Mouse (Mus musculus) lung, embryonic 16.5 days (tissue): ENCODE data around the gene Kif2a. TPM values are rescaled to one million over a fixed set of nuclear protein-coding genes. Genes with fewer than 3 reads are reported as not detected.

ENCODE experiments used
- ATAC-seq: fragments of 200-750 bp; cut with Nextera tagmentation; 2 replicates; pipeline ENCODE4 v1.8.0; 2017; ENCODE audit warnings: low read depth, mild to moderate bottlenecking, moderate library complexity
- H3K27ac ChIP-seq: fragments of 300-500 bp; sonication (generic); 2 replicates; pipeline ENCODE4 v1.5.1; 2014; ENCODE audit warnings: mild to moderate bottlenecking, control low read depth, low read length
- H3K27me3 ChIP-seq: fragments of 300-500 bp; sonication (generic); 2 replicates; pipeline ENCODE4 v1.6.1; 2014; ENCODE audit warnings: low read depth, low read length, mixed read lengths; ENCODE audit not compliant: control insufficient read depth, insufficient read depth
- H3K36me3 ChIP-seq: fragments of 300-500 bp; sonication (generic); 2 replicates; pipeline ENCODE4 v1.6.1; 2014; ENCODE audit warnings: low read length; ENCODE audit not compliant: control insufficient read depth, insufficient read depth
- H3K4me1 ChIP-seq: fragments of 300-500 bp; sonication (generic); replicated peaks from 2 replicates; pipeline ENCODE4 v1.6.1; 2014; ENCODE audit warnings: low read length, mixed read lengths; ENCODE audit not compliant: control insufficient read depth, insufficient read depth
- H3K4me2 ChIP-seq: fragments of 300-500 bp; sonication (generic); 2 replicates; pipeline ENCODE4 v1.6.1; 2014; ENCODE audit warnings: low read depth, low read length, control low read depth
- H3K4me3 ChIP-seq: fragments of 300-500 bp; sonication (generic); 2 replicates; pipeline ENCODE4 v1.5.1; 2014; ENCODE audit warnings: mild to moderate bottlenecking, low read length, control low read depth
- H3K9ac ChIP-seq: fragments of 300-500 bp; sonication (generic); 2 replicates; pipeline ENCODE4 v1.6.1; 2014; ENCODE audit warnings: low read length, control low read depth
- H3K9me3 ChIP-seq: fragments of 300-500 bp; sonication (generic); 2 replicates; pipeline ENCODE4 v1.6.1; 2016; ENCODE audit warnings: low read length; ENCODE audit not compliant: control insufficient read depth
- WGBS: fragments of 180-500 bp; shearing (Covaris S2); extraction: QIAGEN DNeasy Blood & Tissue Kit; methylation state at CpG from one replicate; pipeline ENCODE4 v1.1.7; 2014; 5-methylcytosine and 5-hydroxymethylcytosine counted together
- polyA plus RNA-seq: library from polyadenylated mRNA; unstranded; fragments of >200 nt; fragmentation: Nextera tagmentation; extraction: Ambion mirVana; gene quantifications from 2 replicates; pipeline ENCODE4 v1.2.1, GENCODE M21; 2015

Kif2a gene
- polyA plus RNA-seq, 1 experiment from 2014 or later, result 14.4 TPM

GRCm38 (mm10) chr13:107051342-107051741 is 29.4 kb upstream of the Kif2a start:
- Histone ChIP-seq H3K9me3 (peaks cover 3% of the 10 kb centered on the region; the same call in 1 of the 2 replicates), H3K36me3 (no peaks in the 10 kb centered on the region), H3K9ac (no peak overlapping the region), H3K4me2 (no peak overlapping the region), H3K27ac (no peak overlapping the region), H3K4me3 (no peak overlapping the region), H3K4me1 (no peaks in the 10 kb centered on the region), H3K27me3 (no peaks in the 10 kb centered on the region)
- WGBS, result 68% methylated on average over 3 of the region's 3 CpGs
- no peak for ATAC-seq

DNA sequence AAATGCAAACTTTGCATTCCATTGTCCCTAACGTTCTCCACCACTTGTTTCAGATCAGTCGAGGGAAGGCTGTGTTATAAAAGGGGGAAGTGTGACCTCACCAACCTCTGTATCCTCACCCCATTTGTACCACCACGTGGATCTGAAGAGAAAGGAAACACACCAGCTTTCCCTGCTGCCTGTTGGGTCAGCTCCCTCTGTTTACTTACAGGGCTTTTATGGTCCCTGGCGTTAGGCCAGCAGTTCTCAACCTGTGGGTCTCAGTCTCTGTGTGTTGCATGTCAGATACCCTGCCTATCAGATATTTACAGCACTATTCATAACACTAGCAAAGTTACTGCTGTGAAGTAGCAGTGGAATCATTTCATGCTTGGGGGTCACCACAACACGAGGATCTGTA is 22.3 kb upstream of the Kif2a start:
- ATAC-seq, result peak; percentile 47
- Histone ChIP-seq H3K9ac (no peak overlapping the region), H3K4me3 (no peak overlapping the region), H3K9me3 (peaks cover 3% of the 10 kb centered on the region; the same call in 1 of the 2 replicates), H3K4me1 (0 out of 2 replicates have a peak, but pooled peaks cover 2% of the 10 kb centered on the region), H3K36me3 (no peaks in the 10 kb centered on the region), H3K27ac (no peak overlapping the region), H3K4me2 (no peak overlapping the region), H3K27me3 (no peaks in the 10 kb centered on the region)
- 6% methylated on average over 5 of the region's 5 CpGs for WGBS

GRCm38 (mm10) chr13:107042551-107042950 is 20.6 kb upstream of the Kif2a start:
- Histone ChIP-seq H3K9ac (no peak overlapping the region), H3K4me1 (0 out of 2 replicates have a peak, but pooled peaks cover 2% of the 10 kb centered on the region), H3K4me3 (no peak overlapping the region), H3K27ac (no peak overlapping the region), H3K4me2 (no peak overlapping the region), H3K27me3 (no peaks in the 10 kb centered on the region), H3K9me3 (peaks cover 3% of the 10 kb centered on the region; the same call in 1 of the 2 replicates), H3K36me3 (no peaks in the 10 kb centered on the region)
- ATAC-seq, result no peak
- 69% methylated on average over 6 of the region's 6 CpGs for WGBS

DNA sequence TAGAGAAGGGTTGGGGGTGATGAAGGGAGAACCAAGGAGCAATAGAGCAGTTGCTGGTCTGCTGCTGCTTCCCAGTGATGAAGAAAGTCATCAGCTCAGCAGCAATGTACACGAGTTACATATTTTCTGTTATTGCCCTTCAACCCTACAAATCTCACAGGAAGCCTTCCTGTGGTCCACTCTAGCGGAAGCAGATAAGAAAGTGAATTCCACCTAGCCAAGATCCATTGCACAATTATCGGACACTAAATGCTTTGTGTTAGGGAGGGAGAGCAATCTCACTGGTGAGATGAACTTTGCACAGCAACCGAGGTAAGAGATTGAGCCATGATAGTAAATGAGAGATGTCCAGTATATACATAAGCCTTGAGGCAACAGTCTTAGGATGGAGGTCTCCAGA is 17.6 kb upstream of the Kif2a start:
- no peaks in the 10 kb centered on the region for H3K36me3 ChIP-seq
- no peaks in the 10 kb centered on the region for H3K27me3 ChIP-seq
- H3K9ac ChIP-seq, result no peak overlapping the region
- no peak overlapping the region for H3K4me3 ChIP-seq
- no peaks in the 10 kb centered on the region for H3K9me3 ChIP-seq
- ATAC-seq, result no peak
- no peak overlapping the region for H3K27ac ChIP-seq
- WGBS, result 58% methylated on average over 4 of the region's 4 CpGs
- H3K4me2 ChIP-seq, result no peak overlapping the region
- H3K4me1 ChIP-seq, result 0 out of 2 replicates have a peak, but pooled peaks cover 2% of the 10 kb centered on the region

GRCm38 (mm10) chr13:107038346-107038745 is 16.4 kb upstream of the Kif2a start:
- H3K4me2 ChIP-seq, result no peak overlapping the region
- H3K36me3 ChIP-seq, result no peaks in the 10 kb centered on the region
- no peaks in the 10 kb centered on the region for H3K27me3 ChIP-seq
- no peaks in the 10 kb centered on the region for H3K4me1 ChIP-seq
- no peak overlapping the region for H3K27ac ChIP-seq
- H3K9ac ChIP-seq, result no peak overlapping the region
- WGBS, result 63% methylated on average over 2 of the region's 2 CpGs
- no peaks in the 10 kb centered on the region for H3K9me3 ChIP-seq
- no peak overlapping the region for H3K4me3 ChIP-seq
- ATAC-seq, result no peak

DNA sequence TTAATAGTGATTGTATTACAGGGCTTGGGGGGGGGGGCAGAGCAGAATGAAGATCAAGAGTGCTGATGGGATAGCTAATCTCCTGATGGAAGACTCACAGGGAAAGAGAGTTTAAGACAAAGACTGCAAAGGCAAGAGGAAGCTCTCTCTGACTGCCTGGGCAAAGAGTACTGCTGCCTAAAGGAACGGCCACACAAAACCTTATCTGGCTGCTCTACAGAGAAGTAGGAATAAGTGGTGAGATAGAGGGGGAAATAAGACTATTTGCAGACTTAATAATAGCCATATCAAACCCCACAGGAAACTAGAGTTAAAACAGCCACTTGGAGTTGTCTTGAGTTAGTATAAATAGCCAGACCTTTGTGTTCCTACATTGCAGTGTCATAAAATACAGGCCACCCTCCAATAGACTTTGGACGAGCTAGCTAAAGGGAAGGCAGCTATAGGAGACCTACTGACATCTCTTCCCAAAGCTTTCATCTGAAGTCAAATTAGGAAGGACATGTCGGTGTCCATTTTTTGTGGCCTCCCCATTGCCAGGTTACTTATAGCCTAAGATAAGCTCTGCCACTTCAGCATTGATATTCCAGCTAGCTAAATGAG is 13.7 kb upstream of the Kif2a start:
- no peak overlapping the region for H3K4me2 ChIP-seq
- H3K9ac ChIP-seq, result no peak overlapping the region
- no peaks in the 10 kb centered on the region for H3K27me3 ChIP-seq
- H3K27ac ChIP-seq, result no peak overlapping the region
- H3K4me3 ChIP-seq, result no peak overlapping the region
- H3K9me3 ChIP-seq, result no peaks in the 10 kb centered on the region
- 60% methylated on average over 3 of the region's 3 CpGs for WGBS
- H3K36me3 ChIP-seq, result no peaks in the 10 kb centered on the region
- H3K4me1 ChIP-seq, result no peaks in the 10 kb centered on the region
- no peak for ATAC-seq

DNA sequence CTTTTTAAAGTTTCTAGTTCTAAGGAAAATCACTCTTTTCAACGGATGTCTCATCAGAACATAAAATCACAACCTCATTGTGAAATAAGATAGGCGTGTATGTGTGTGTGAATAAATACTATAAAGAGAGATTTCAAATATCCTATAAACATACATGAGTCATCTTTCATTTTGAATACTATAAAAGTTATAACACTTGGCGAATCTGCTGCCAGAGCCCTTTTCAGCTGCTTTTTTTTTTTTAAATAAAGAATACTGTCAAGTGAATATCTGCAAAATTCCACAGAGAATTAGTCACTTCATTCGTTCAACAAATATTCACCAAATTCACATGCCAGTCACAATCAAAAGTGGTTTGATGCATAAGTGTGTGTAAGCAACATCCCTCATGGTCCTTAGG is 13.2 kb upstream of the Kif2a start:
- Histone ChIP-seq H3K27me3 (no peaks in the 10 kb centered on the region), H3K9me3 (no peaks in the 10 kb centered on the region), H3K36me3 (no peaks in the 10 kb centered on the region), H3K27ac (no peak overlapping the region), H3K9ac (no peak overlapping the region), H3K4me3 (no peak overlapping the region), H3K4me2 (no peak overlapping the region), H3K4me1 (no peaks in the 10 kb centered on the region)
- ATAC-seq, result no peak
- WGBS, result 73% methylated on average over 4 of the region's 4 CpGs

- no peak overlapping the region for H3K4me2 ChIP-seq
- no peaks in the 10 kb centered on the region for H3K36me3 ChIP-seq
- WGBS, result 31% methylated on average over 1 of the region's 1 CpGs
- ATAC-seq, result no peak
- H3K9ac ChIP-seq, result no peak overlapping the region
- no peak overlapping the region for H3K27ac ChIP-seq
- H3K4me1 ChIP-seq, result no peaks in the 10 kb centered on the region
- no peaks in the 10 kb centered on the region for H3K9me3 ChIP-seq
- H3K4me3 ChIP-seq, result no peak overlapping the region
- H3K27me3 ChIP-seq, result no peaks in the 10 kb centered on the region
Observed at GRCm38 (mm10) chr13:107034028-107034920, 12.3 kb upstream of the Kif2a start.

GRCm38 (mm10) chr13:107031228-107031627 is 9.3 kb upstream of the Kif2a start:
- Histone ChIP-seq H3K4me1 (no peaks in the 10 kb centered on the region), H3K4me2 (no peak overlapping the region), H3K9ac (no peak overlapping the region), H3K9me3 (no peaks in the 10 kb centered on the region), H3K36me3 (no peaks in the 10 kb centered on the region), H3K4me3 (no peak overlapping the region), H3K27me3 (no peaks in the 10 kb centered on the region), H3K27ac (no peak overlapping the region)
- no peak for ATAC-seq
